Mouse (Mus musculus): Measurements from ENCODE around the gene Angptl3.

Angptl3 gene

DNA sequence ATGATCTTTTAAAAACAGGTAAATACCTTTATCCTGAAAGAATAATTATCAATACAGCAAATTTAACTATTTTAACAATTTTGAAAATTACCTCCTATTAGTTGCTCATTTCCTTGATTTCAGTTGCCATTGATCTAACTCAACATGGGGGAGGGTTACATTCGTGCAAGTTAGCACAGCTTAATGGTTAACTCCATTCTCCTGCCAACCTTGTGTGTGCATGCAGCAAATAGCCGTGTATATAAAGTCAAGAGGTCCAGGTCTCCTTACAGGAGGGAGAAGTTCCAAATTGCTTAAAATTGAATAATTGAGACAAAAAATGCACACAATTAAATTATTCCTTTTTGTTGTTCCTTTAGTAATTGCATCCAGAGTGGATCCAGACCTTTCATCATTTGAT is at the start of gene Angptl3:
Gene Angptl3, plus strand, starts transcription at position 269 of the 400 bp plus-strand sequence.
- DNase-seq (ENCODE audit: low spot score in 2 of 2), result no peak

DNA sequence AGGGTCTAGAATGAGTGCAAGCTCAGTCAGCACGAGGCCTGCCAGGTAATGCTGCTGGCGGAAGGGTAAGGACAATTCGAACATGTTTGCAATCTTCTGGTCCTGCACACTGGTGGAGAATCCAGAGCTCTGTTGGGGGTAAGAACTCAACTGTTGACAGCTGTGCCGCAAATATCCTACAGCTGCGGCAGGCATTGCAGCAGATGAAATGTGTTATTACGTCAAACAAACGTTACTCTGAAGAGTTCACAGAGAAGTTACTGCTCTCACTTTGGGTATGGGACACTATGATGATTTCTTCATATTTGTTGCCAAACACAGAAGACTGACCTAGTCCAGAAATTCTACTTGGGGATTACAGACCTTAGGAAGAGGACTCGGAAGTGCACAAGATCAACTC is 46.1 kb upstream of the Angptl3 start:
- DNase-seq (ENCODE audit: low spot score in 2 of 2), result no peak

DNA sequence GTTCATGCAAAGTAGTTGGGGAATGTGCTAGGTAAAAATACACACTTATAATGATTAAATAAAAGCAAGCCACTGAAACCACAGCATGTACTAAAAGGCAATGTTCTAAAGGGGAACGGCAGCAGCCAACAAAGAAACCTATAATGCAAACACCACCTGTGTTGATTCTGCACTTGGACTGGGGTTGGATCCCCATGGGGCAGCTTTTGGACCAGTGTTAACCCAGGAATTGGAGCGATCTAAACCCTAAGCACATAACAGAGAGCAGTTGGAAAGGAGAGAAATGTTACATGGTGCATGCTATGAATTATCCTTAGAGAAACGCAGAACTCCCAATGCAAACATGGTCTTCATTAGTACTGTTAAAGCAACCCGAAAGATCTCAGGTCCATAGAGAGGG is 37.3 kb upstream of the Angptl3 start:
- DNase-seq (ENCODE audit: low spot score in 2 of 2), result no peak

DNA sequence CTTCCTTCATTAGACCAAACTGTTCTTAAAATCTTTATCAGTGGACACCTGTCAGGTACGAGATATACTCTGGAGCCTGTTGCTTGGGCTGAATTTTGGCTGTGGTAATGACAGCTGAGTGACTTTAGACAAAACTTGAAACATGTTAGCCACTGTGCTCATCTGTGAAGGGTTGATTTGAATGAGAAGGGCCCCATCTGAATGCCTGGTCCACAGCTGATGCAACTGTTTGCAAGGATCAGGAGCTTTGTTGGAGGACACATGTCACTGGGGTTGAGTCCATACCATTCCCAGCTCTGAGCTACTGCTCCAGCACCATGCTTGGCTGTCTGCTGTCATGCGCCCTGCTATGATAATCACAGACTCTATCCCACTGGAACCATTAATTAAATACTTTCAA is 25.2 kb upstream of the Angptl3 start:
- DNase-seq (ENCODE audit: low spot score in 2 of 2), result no peak

DNA sequence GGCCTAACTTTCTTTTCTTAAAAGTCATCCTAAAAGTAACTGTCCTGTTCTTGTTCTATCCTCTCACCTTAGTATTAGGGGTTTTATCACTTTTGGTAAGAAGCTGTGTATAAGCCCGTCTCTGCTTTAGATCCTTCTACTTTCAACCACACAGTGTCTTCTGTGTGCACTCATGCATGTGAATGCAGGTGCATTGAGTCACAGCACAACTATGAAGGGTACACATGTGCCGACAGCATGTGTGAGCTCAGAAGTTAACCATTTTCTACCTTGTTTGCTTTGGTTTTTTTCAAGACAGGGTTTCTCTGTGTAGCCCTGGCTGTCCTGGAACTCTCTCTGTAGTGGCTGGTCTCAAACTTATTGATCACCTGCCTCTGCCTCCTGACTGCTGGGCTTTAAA is 24.4 kb upstream of the Angptl3 start:
- DNase-seq (ENCODE audit: low spot score in 2 of 2), result no peak

DNA sequence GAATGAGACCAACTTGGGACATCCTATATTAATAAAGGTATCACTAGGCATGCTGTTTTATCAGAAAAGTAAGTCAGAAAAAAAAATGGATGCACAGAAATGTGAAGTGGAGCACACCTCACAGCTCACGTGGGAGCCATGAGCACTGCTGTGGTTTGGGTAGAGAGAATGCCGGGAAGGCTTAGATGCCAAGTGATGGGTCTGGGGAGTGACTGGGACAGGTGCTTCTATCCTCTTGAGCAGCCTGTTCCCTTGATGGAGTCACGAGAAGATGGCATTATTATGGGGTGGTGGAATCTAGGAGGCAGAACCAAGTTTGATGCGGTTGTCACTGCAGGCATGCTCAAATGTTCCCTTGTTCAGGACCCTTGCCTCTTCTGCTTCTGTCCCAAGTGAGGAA is 19.7 kb upstream of the Angptl3 start:
- no peak for DNase-seq (ENCODE audit: low spot score in 2 of 2)

DNA sequence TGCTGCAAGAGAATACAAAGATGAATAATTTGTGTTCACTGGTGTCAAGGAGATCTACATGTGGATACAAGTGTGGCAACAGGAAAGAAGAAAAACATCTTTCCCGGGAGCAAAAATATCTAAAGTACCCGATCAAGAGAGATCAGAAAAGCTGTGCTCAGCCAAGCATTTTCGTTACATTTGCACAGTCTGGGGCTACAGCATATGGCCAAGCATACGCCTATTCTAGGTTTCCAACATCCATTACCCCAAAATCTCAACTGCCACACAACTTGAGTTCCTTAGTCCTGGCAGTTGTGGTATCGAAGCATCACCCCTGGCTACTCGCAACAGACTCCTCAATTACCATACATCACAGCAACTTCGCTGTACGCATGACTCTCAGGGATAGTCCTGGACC is 8.5 kb upstream of the Angptl3 start:
- no peak for DNase-seq (ENCODE audit: low spot score in 2 of 2)

DNA sequence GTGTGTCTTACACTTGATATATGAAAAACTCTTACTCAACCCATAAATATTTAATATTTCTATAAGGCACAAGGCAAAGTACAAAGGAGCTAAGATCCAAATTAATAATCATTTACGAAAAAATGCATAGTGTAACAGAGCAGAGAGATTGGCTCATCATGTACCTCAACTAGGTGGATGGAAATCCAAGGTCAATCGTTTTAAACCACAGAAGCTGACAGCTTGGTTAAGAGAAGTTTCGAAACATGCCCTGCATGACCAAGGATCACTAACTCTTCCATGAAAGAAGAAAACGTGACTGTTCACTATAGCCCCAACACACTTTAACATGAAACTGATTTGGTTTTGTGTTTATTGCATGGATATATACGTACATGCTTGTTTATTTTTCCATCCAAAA is 2.4 kb upstream of the Angptl3 start:
- DNase-seq (ENCODE audit: low spot score in 2 of 2), result no peak

DNA sequence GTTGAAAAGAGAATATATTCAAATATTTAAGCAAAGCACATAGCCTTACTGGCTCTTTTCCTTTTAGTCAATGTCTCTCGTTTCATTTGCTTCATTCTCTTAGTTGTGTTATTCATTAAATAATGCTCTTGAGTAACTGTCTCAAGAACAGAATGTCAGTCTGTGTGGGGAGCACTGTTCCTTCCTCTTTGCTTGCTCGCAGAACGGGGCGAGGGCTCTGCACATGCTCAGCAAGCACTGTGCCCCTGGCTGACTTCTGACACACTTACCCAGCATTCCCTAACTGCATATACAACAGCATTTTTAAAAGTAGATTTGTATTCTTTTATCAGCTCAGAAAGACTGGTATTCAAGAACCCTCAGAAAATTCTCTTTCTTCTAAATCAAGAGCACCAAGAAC is 2.2 kb downstream of the Angptl3 start:
- DNase-seq (ENCODE audit: low spot score in 2 of 2), result no peak

DNA sequence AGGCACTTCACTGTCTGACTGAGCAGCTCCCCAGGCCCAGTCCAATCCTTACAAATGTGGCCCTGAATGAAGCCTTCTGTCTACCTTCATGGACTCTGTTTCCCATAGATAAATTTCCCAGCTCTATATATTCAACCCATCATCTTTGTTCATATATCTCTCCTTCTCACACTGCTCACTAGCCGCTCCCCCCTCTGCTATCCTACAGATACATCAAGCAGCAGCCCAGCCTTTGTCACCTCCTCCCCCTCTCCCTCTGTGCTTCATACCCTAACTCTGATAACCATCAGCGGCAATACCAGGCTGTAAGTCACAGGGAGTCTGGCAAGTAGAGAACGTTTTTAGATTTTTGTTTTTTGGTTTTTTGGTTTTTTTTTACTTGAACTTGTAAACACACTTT is 14.1 kb downstream of the Angptl3 start:
- no peak for DNase-seq (ENCODE audit: low spot score in 2 of 2)

DNA sequence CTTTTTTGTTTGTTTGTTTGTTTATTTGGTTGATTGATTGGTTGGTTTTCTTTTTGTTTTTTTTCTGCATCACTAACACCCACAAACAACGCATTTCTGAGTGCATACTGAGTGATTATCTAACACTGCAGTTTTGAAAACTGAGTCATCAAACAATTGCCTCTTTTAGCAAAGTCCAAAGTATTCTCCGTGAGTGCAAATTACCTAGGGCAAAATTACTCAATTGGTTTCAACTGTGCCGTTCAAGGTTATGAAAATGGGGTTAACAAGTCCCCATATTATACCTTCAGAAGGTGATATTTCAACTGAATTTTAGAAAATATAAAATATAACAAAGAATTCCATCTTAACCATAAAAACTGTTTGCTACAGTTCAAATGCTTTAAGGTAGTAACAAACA is 15.7 kb downstream of the Angptl3 start:
- no peak for DNase-seq (ENCODE audit: low spot score in 2 of 2)

DNA sequence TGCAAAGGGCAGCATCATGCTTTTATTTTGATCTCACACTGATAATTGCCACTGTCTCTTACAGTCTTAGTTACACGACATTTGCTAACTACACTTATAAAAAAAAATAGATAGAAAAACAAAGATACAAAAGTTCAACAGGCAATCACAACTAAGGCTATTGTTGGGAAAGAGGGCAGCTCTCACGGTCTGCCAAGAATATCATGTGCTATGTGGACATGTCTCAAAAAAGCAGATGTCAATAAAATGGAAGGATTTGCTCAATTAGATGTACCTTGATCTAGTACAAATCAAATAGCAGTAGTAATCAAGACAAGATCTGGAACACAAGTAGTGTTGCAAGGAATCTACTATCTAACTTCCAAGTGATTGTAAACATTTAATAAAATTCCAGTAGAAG is 17.8 kb downstream of the Angptl3 start:
- no peak for DNase-seq (ENCODE audit: low spot score in 2 of 2)

DNA sequence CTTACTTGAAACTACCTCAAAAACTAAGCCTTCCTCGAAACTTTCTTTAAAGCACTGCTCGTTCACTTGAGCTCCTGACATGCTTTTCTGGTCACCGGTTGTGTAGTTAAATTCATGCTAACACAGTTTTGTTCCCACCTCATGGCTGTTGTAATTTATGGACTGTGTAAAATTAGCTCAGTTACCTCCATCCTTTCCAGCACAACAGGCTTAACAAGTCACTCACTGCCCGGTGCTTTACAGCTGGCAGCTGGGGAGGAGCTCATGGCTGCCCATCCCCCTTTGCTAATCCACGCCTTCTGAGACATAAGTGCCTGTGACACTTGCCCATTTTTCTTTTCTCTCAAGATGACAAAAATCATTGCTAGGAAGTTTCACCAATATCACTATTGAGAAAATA is 33.8 kb downstream of the Angptl3 start:
- DNase-seq (ENCODE audit: low spot score in 2 of 2), result no peak

DNA sequence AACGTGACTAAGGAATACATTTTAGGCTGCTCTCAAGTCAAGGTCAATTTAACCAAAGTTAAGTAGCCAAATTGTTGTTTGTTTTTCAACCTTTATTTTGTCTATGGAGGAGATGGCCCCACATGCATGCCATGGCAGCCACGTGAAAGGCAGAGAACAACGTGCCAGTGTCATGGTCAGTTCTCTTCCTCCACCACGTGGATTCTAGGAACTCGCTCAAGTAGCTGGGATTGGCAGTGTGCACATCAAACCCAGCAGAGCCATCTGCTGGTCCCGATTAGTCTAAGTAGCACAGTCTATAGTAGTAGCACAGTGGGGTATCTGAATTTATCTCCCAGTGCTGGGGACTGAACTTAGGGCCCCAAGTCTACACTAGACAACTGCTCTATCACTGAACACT is 38.1 kb downstream of the Angptl3 start:
- DNase-seq (ENCODE audit: low spot score in 2 of 2), result no peak

DNA sequence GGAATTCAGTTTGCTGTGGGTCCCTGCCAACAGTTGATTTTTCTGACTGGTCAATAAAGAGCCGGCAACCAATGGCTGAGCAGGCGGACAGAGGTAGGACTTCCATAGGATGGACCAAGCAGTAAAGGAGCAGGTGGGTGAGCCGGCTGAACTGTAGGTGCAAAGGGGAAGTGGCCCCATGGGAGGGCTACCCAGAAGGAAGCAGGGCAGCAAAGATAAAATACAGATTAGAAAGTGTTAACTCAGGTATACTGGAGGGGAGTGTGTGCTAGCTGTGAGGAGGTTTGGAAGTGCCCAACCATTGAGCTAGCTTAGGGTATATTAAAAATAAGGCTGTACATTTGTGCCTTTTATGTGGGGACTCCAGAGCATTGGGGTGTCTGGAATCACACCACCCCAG is 47.3 kb downstream of the Angptl3 start:
- DNase-seq (ENCODE audit: low spot score in 2 of 2), result no peak

DNA sequence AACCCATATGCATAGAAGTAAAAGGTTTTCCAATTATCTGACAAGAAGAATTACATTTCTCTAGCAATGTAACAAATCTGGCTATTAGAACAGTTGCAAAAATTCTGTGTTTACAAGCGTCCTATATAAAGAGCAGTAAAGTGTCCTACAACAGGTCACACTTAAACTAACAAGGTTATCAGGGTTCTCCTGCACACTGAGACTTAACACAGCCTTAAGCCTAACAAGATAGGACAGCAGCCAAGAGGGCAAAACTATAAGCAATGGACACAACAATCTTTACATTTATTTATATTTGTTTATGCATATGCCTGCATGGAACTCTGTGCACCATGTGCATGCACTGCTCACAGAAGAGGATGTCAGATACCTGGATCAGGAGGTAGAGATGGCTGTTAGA is 50.4 kb downstream of the Angptl3 start:
- DNase-seq (ENCODE audit: low spot score in 2 of 2), result no peak

DNA sequence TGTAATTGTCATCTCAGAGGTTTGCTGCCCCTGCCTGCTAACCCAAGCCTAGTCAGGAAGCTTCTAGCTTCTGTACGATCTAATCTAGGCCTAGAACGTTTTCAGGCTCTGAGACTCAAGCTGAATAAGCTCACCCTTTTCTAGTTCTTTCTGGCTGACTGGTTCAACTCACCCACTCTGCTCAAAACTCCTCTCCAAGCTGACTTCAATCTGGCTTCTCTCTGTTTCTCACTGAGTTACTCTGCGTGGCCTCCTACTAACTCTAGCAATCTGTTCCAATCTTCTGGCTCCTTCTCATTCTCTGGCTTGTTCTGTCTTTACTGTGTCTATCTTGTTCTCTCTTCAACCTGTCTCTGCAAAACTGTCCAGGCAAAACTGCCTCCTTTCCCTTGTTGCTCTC is 53.1 kb downstream of the Angptl3 start:
- no peak for DNase-seq (ENCODE audit: low spot score in 2 of 2)

DNA sequence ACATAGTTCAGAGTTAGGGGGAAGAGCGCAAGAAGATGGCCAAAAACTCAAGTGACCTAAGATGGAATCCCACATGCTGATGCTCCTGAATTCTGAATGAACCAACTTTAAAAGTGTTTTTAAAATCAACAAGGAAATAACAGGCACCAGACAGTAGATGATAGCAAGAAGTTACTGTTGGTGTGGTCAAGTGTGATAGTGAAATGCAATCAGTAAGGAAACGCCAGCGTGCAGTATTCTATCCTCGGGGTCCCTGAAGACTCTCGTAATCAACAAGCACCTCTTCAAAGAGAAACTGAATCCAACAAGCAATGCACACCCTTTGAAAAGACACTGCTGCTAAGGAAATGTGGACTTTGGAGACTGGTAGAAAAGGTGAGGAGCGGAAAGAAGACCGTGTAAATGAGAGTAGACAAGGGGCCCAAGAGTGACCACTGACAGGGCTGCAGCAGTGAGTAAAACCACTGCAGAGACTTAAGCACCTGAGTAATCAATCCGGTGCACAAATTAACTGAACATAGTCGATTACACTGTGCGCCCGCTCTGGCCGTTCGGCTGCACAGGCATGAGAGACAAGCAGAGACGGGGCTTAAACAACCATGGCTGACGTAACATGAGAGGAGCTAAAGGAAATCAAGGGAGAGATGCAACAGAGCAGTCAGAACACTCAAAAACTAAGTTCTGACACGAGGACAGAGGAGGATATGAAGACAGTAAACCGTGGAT is 57.2 kb downstream of the Angptl3 start:
- no peak for DNase-seq (ENCODE audit: low spot score in 2 of 2)

DNA sequence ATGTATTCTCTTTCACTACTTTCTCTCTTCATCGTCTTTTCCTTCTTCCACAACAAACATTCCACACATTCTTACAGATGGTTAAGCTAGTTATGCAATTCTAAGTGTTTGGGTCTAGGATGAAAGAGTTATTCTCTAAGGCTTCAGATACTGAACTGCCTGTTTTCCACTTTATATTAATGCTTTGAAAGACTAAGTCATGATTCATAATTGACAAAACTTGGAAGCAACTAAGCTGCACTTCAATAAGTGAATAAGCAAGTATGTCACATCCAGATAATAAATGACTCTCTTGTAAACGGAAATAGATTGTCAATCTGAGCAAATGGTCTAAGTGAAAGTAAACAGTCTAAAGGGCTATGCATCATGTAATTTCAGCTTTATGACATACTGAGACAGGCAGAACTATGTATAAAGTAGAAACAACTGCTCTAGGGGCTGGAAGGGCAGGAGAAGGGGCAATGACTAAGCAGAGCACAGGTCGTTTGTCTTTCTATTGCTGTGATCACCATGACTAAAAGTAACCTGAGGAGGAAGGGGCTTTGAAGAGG is 60.5 kb downstream of the Angptl3 start:
- no peak for DNase-seq (ENCODE audit: low spot score in 2 of 2)

DNA sequence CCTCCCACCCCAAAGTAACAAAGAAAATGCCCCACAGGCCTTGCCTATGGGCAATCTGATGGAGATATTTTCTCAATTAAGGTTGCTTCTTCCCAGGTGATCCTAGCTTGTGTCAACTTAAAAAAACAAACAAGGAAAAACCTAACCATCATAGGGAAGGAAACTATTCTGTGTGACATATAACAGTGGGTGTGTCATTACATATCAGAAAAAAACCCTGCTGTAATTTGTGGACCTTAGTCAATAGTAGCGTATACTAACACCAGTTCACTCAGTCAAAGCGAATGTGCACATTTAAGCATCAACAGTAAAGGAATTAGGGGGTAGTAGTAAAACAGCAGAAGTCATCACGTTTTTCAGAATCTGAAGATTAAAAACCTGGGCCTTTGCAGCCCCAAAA is 61.0 kb downstream of the Angptl3 start:
- DNase-seq (ENCODE audit: low spot score in 2 of 2), result no peak
